Mouse (Mus musculus): ENCODE measurements around the gene Zbtb5. TPM values are rescaled to one million over a fixed set of nuclear protein-coding genes. Genes with fewer than 3 reads are reported as not detected.
"Not testable (repeated sequence)": the region's sequence is repeated elsewhere in the genome, so short reads cannot be mapped to it uniquely, and the experiment has no call there.

Gene Zbtb5
- total and polyA plus RNA-seq, 2 experiments: 6.9 to 11.1 TPM

DNA sequence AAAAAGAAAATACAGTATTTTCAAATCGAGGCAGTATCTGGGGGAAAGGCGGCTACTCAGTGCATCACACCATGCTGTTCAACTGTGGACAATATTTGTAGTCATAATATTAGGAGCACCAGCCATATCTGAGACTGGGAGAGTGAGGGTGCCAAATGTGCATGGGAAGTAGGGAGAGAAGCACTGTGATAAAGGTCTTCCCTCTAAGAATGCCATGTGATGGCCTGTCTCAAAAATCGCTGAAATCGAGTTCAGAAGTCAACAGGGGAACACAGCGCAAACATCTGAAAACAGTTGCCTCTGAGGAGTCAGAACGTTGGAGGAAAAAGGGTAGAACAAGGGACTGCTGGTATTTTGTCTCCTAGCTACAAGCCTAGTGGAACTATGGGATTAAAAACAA is 12.2 kb downstream of the Zbtb5 start:
- no peak for TF ChIP-seq POLR2A (IDR thresholded peaks at IDR 0.05; ENCODE audit: extremely low read depth, insufficient read depth, low read length)
- no peak for TF ChIP-seq CTCF (IDR thresholded peaks at IDR 0.05; ENCODE audit: low read depth, low read length)
- Histone ChIP-seq H3K79me2 (ENCODE audit: control insufficient read depth, insufficient read depth, low read length) (peaks cover 27% of the 10 kb centered on the region; the same call in 1 of the 2 replicates), H3K27ac (replicated peaks; ENCODE audit: insufficient read depth, low read depth, low read length) (no peak overlapping the region), H3K36me3 (ENCODE audit: control insufficient read depth, insufficient read depth, low read length) (no peaks in the 10 kb centered on the region; the same call in 1 of the 2 replicates), H3K9ac (ENCODE audit: low read depth, low read length) (no peak overlapping the region), H3K4me1 (ENCODE audit: control insufficient read depth, insufficient read depth, low read length) (peaks cover 22% of the 10 kb centered on the region), H3K27me3 (ENCODE audit: control insufficient read depth, insufficient read depth, low read length) (no peaks in the 10 kb centered on the region), H3K4me3 (ENCODE audit: insufficient read depth, low read depth, low read length) (no peak overlapping the region)
- DNase-seq (ENCODE audit: extremely low read depth, low read depth, low spot score): peak; percentile 52
- 43% methylated on average over 6 of the region's 6 CpGs for WGBS

DNA sequence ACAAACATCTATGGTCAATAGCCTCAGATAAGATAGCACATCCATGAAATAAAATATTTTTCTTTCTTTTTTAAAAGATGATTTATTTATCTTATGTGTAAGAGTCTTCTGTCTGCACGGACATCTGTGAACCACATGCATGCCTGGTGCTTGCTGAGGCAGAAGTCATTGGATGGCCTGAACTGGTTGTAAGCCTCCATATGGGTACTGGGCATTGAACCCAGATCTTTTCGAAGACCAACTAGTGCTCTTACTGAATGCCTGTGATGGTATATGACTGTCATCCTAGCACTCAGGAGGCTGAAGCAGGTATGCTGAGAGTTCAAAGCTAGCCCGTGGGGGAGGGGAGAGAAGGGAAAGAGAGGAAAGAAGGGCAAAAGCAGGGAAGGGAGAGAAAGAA is 14.1 kb downstream of the Zbtb5 start:
- Histone ChIP-seq H3K79me2 (ENCODE audit: control insufficient read depth, insufficient read depth, low read length) (peaks cover 20% of the 10 kb centered on the region; the same call in 1 of the 2 replicates), H3K27ac (replicated peaks; ENCODE audit: insufficient read depth, low read depth, low read length) (peak overlapping the region; percentile 54; the same call in 1 of the 2 replicates)
- 26% methylated on average over 3 of the region's 3 CpGs for WGBS

DNA sequence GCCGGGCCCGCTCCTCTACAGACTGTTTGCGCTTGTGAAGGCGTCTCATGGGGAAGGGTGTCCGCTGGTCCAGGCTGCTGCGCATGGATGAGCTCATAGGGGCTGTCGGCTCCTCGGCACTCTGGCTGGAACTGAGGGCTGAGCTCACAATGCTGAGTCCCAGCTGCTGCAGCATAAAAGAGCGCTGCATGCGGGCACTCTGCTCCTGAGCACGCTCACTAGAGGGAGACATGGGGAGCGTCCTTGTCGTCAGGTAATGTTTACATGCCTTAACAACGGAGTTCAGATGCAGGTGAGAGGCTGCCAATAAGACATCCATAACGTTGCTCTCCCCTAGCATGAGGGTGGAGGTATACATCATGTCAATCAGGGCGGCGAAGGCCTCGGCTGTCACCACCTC is 17.4 kb downstream of the Zbtb5 start:
- Histone ChIP-seq H3K4me1 (ENCODE audit: control insufficient read depth, insufficient read depth, low read length) (peaks cover 16% of the 10 kb centered on the region), H3K9ac (ENCODE audit: low read depth, low read length) (no peak overlapping the region), H3K27ac (replicated peaks; ENCODE audit: insufficient read depth, low read depth, low read length) (no peak overlapping the region), H3K27me3 (ENCODE audit: control insufficient read depth, insufficient read depth, low read length) (no peaks in the 10 kb centered on the region), H3K4me3 (ENCODE audit: insufficient read depth, low read depth, low read length) (no peak overlapping the region), H3K36me3 (ENCODE audit: control insufficient read depth, insufficient read depth, low read length) (peaks cover 18% of the 10 kb centered on the region; the same call in 1 of the 2 replicates), H3K79me2 (ENCODE audit: control insufficient read depth, insufficient read depth, low read length) (peaks cover 20% of the 10 kb centered on the region; the same call in 1 of the 2 replicates)
- no peak for TF ChIP-seq POLR2A (IDR thresholded peaks at IDR 0.05; ENCODE audit: extremely low read depth, insufficient read depth, low read length)
- DNase-seq (ENCODE audit: extremely low read depth, low read depth, low spot score): no peak
- 86% methylated on average over 18 of the region's 18 CpGs for WGBS

More for the DNA sequence above, 14.1 kb downstream of the Zbtb5 start:
- peaks cover 21% of the 10 kb centered on the region for H3K4me1 ChIP-seq (ENCODE audit: control insufficient read depth, insufficient read depth, low read length)
- TF ChIP-seq POLR2A (IDR thresholded peaks at IDR 0.05; ENCODE audit: extremely low read depth, insufficient read depth, low read length) (no peak), CTCF (IDR thresholded peaks at IDR 0.05; ENCODE audit: low read depth, low read length) (no peak)
- peaks cover 2% of the 10 kb centered on the region; the same call in 1 of the 2 replicates for H3K36me3 ChIP-seq (ENCODE audit: control insufficient read depth, insufficient read depth, low read length)
- H3K4me3 ChIP-seq (ENCODE audit: insufficient read depth, low read depth, low read length): no peak overlapping the region
- H3K9ac ChIP-seq (ENCODE audit: low read depth, low read length): no peak overlapping the region
- H3K27me3 ChIP-seq (ENCODE audit: control insufficient read depth, insufficient read depth, low read length): no peaks in the 10 kb centered on the region
- DNase-seq (ENCODE audit: extremely low read depth, low read depth, low spot score): peak; percentile 68

- Histone ChIP-seq H3K4me3 (ENCODE audit: insufficient read depth, low read depth, low read length) (no peak overlapping the region), H3K36me3 (ENCODE audit: control insufficient read depth, insufficient read depth, low read length) (peaks cover 24% of the 10 kb centered on the region; the same call in 1 of the 2 replicates), H3K27me3 (ENCODE audit: control insufficient read depth, insufficient read depth, low read length) (no peaks in the 10 kb centered on the region), H3K4me1 (ENCODE audit: control insufficient read depth, insufficient read depth, low read length) (peaks cover 13% of the 10 kb centered on the region), H3K9ac (ENCODE audit: low read depth, low read length) (no peak overlapping the region), H3K79me2 (ENCODE audit: control insufficient read depth, insufficient read depth, low read length) (peaks cover 17% of the 10 kb centered on the region; the same call in 1 of the 2 replicates), H3K27ac (replicated peaks; ENCODE audit: insufficient read depth, low read depth, low read length) (no peak overlapping the region)
- no peak for TF ChIP-seq CTCF (IDR thresholded peaks at IDR 0.05; ENCODE audit: low read depth, low read length)
- TF ChIP-seq POLR2A (IDR thresholded peaks at IDR 0.05; ENCODE audit: extremely low read depth, insufficient read depth, low read length): no peak
- DNase-seq (ENCODE audit: extremely low read depth, low read depth, low spot score): no peak
- 86% methylated on average over 9 of the region's 9 CpGs for WGBS
These were observed 18.4 kb downstream of the Zbtb5 start for GRCm38 (mm10) chr4:44993847-44994246.

DNA sequence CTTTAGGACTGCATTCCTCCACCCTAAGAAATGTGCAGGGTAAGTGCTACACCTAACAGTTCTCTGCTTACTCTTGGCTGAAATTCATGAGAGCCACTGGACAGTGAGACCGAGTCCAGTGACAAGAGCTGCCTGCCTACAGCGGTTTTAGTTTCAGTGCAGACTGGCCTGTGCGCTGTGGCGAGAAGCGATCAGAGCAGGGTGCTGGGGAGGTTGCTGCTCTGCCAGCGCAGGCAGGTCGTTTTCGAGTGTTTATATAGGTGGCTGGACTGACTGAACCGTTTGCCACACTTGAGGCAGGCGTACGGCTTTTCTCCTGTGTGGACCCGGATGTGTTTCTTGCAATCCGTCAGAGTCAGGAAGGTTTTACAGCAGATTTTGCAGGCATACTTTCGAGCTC is 19.0 kb downstream of the Zbtb5 start:
- not testable (repeated sequence) for H3K4me1 ChIP-seq (ENCODE audit: control insufficient read depth, insufficient read depth, low read length); DNase-seq (ENCODE audit: extremely low read depth, low read depth, low spot score); H3K27ac ChIP-seq (replicated peaks; ENCODE audit: insufficient read depth, low read depth, low read length); H3K9ac ChIP-seq (ENCODE audit: low read depth, low read length); H3K27me3 ChIP-seq (ENCODE audit: control insufficient read depth, insufficient read depth, low read length); H3K4me3 ChIP-seq (ENCODE audit: insufficient read depth, low read depth, low read length)
- Histone ChIP-seq H3K36me3 (ENCODE audit: control insufficient read depth, insufficient read depth, low read length) (peaks cover 31% of the 10 kb centered on the region), H3K79me2 (ENCODE audit: control insufficient read depth, insufficient read depth, low read length) (peaks cover 16% of the 10 kb centered on the region; the same call in 1 of the 2 replicates)
- WGBS: 68% methylated on average over 14 of the region's 14 CpGs

GRCm38 (mm10) chr4:44992330-44992729 is 19.9 kb downstream of the Zbtb5 start:
- not testable (repeated sequence) for H3K27me3 ChIP-seq (ENCODE audit: control insufficient read depth, insufficient read depth, low read length); DNase-seq (ENCODE audit: extremely low read depth, low read depth, low spot score); H3K4me1 ChIP-seq (ENCODE audit: control insufficient read depth, insufficient read depth, low read length); H3K4me3 ChIP-seq (ENCODE audit: insufficient read depth, low read depth, low read length); H3K9ac ChIP-seq (ENCODE audit: low read depth, low read length); H3K27ac ChIP-seq (replicated peaks; ENCODE audit: insufficient read depth, low read depth, low read length)
- H3K36me3 ChIP-seq (ENCODE audit: control insufficient read depth, insufficient read depth, low read length): peaks cover 37% of the 10 kb centered on the region
- WGBS: 60% methylated on average over 11 of the region's 11 CpGs
- peaks cover 13% of the 10 kb centered on the region; the same call in 1 of the 2 replicates for H3K79me2 ChIP-seq (ENCODE audit: control insufficient read depth, insufficient read depth, low read length)

All from liver, adult 2 months (tissue).